Mouse (Mus musculus) MEL (cell line): ENCODE results near the gene Zfp275. TPM values are rescaled to one million over a fixed set of nuclear protein-coding genes. Genes with fewer than 3 reads are reported as not detected.

ENCODE experiments used
- DNase-seq: peaks from one replicate; pipeline ENCODE4 v3.0.0; 2011; ENCODE audit warnings: low read depth, low spot score
- H3K27ac ChIP-seq: 2 replicates; pipeline ENCODE4 v1.5.1; 2012; ENCODE audit warnings: low read depth, mild to moderate bottlenecking, control low read depth, low read length, moderate library complexity; ENCODE audit not compliant: control insufficient read depth
- H3K27me3 ChIP-seq, 2 experiments: fragments of 150-350 bp in 1 of 2; sonication (generic) in 1 of 2; 2 replicates each; pipeline ENCODE4 v1.6.1; 2012; ENCODE audit warnings: low read length in 2 of 2, mild to moderate bottlenecking in 2 of 2, improper control_type of control experiment in 1 of 2, moderate library complexity in 1 of 2; ENCODE audit not compliant: insufficient read depth in 2 of 2, control insufficient read depth in 1 of 2
- H3K36me3 ChIP-seq, 2 experiments: 2 replicates each; pipeline ENCODE4 v1.6.1; 2012 to 2014; ENCODE audit warnings: low read length in 2 of 2, improper control_type of control experiment in 1 of 2, inconsistent platforms in 1 of 2, mild to moderate bottlenecking in 1 of 2; ENCODE audit not compliant: insufficient read depth in 2 of 2, control insufficient read depth in 1 of 2
- H3K4me1 ChIP-seq, 2 experiments: fragments of 150-350 bp in 1 of 2; sonication (generic) in 1 of 2; 2 replicates each; pipeline ENCODE4 v1.6.1; 2012; ENCODE audit warnings: low read length in 2 of 2, improper control_type of control experiment in 1 of 2, mild to moderate bottlenecking in 1 of 2; ENCODE audit not compliant: insufficient read depth in 2 of 2, control insufficient read depth in 1 of 2
- H3K4me3 ChIP-seq, 2 experiments: fragments of 150-350 bp in 1 of 2; sonication (generic) in 1 of 2; 2 replicates each; pipeline ENCODE4 v1.5.1; 2012; ENCODE audit warnings: low read depth in 2 of 2, low read length in 2 of 2, mild to moderate bottlenecking in 2 of 2, moderate library complexity in 2 of 2, control low read depth in 1 of 2, improper control_type of control experiment in 1 of 2; ENCODE audit not compliant: control insufficient read depth in 1 of 2, insufficient read depth in 1 of 2
- H3K79me2 ChIP-seq: 2 replicates; pipeline ENCODE4 v1.6.1; 2012; ENCODE audit warnings: mild to moderate bottlenecking, low read length, moderate library complexity; ENCODE audit not compliant: control insufficient read depth, poor library complexity, insufficient read depth
- H3K9ac ChIP-seq: 2 replicates; pipeline ENCODE4 v1.6.1; 2012; ENCODE audit warnings: low read depth, mild to moderate bottlenecking, control low read depth, low read length, moderate library complexity; ENCODE audit not compliant: control insufficient read depth, poor library complexity, severe bottlenecking
- H3K9me3 ChIP-seq: fragments of 150-350 bp; sonication (generic); replicated peaks from 2 replicates; pipeline ENCODE4 v1.6.1; 2012; ENCODE audit warnings: mild to moderate bottlenecking, low read length, improper control_type of control experiment, moderate library complexity; ENCODE audit not compliant: insufficient read depth
- BHLHE40 ChIP-seq: IDR thresholded peaks from 2 replicates; pipeline ENCODE4 v1.6.1; 2012; ENCODE audit warnings: low read depth, mild to moderate bottlenecking, inconsistent platforms, low read length, improper control_type of control experiment, borderline replicate concordance
- CHD1 ChIP-seq: IDR thresholded peaks from 2 replicates; pipeline ENCODE4 v1.6.1; 2012; ENCODE audit warnings: low read depth, mild to moderate bottlenecking, inconsistent platforms, low read length, improper control_type of control experiment
- CHD2 ChIP-seq: IDR thresholded peaks from 2 replicates; pipeline ENCODE4 v1.6.1; 2011; ENCODE audit warnings: low read length, improper control_type of control experiment
- CTCF ChIP-seq, 3 experiments: IDR thresholded peaks in 2 of 3; conservative IDR thresholded peaks in 1 of 3; 2 replicates each; pipeline ENCODE4 v1.5.1; 2011 to 2012; ENCODE audit warnings: low read length in 3 of 3, low read depth in 2 of 3, mild to moderate bottlenecking in 2 of 3, improper control_type of control experiment in 1 of 3, inconsistent platforms in 1 of 3, mixed read lengths in 1 of 3, moderate library complexity in 1 of 3; ENCODE audit not compliant: control insufficient read depth in 1 of 3, insufficient read depth in 1 of 3, poor library complexity in 1 of 3, severe bottlenecking in 1 of 3
- E2F4 ChIP-seq: IDR thresholded peaks from 2 replicates; pipeline ENCODE4 v1.6.1; 2011; ENCODE audit warnings: low read depth, low read length, improper control_type of control experiment, borderline replicate concordance
- ELF1 ChIP-seq: IDR thresholded peaks from 2 replicates; pipeline ENCODE4 v1.6.1; 2014; ENCODE audit warnings: low read depth, mild to moderate bottlenecking, inconsistent platforms, low read length, improper control_type of control experiment, moderate library complexity
- EP300 ChIP-seq, 2 experiments: IDR thresholded peaks; 2 replicates each; pipeline ENCODE4 v1.6.1; 2011; ENCODE audit warnings: improper control_type of control experiment in 2 of 2, low read length in 2 of 2, low read depth in 1 of 2, mild to moderate bottlenecking in 1 of 2
- ETS1 ChIP-seq: IDR thresholded peaks from 2 replicates; pipeline ENCODE4 v1.6.1; 2012; ENCODE audit warnings: low read depth, mild to moderate bottlenecking, inconsistent platforms, low read length, improper control_type of control experiment, moderate library complexity
- GABPA ChIP-seq: IDR thresholded peaks from 2 replicates; pipeline ENCODE4 v1.6.1; 2012; ENCODE audit warnings: low read depth, mild to moderate bottlenecking, inconsistent platforms, low read length, improper control_type of control experiment, moderate library complexity
- HCFC1 ChIP-seq: IDR thresholded peaks from 2 replicates; pipeline ENCODE4 v1.6.1; 2012; ENCODE audit warnings: low read depth, mild to moderate bottlenecking, inconsistent platforms, low read length, improper control_type of control experiment, moderate library complexity
- JUND ChIP-seq: IDR thresholded peaks from 2 replicates; pipeline ENCODE4 v1.6.1; 2011; ENCODE audit warnings: low read depth, mild to moderate bottlenecking, improper control_type of control experiment, low read length
- KAT2A ChIP-seq: conservative IDR thresholded peaks from 2 replicates; pipeline ENCODE4 v1.6.1; 2012; ENCODE audit warnings: low read depth, low read length, improper control_type of control experiment, inconsistent platforms
- MAFK ChIP-seq: IDR thresholded peaks from 2 replicates; pipeline ENCODE4 v1.6.1; 2011; ENCODE audit warnings: low read depth, mild to moderate bottlenecking, low read length, improper control_type of control experiment, borderline replicate concordance
- MAX ChIP-seq: IDR thresholded peaks from 2 replicates; pipeline ENCODE4 v1.6.1; 2011; ENCODE audit warnings: low read length, improper control_type of control experiment
- MAZ ChIP-seq: IDR thresholded peaks from 2 replicates; pipeline ENCODE4 v1.6.1; 2012; ENCODE audit warnings: low read depth, mild to moderate bottlenecking, inconsistent platforms, low read length, improper control_type of control experiment
- MXI1 ChIP-seq: IDR thresholded peaks from 2 replicates; pipeline ENCODE4 v1.6.1; 2011; ENCODE audit warnings: mild to moderate bottlenecking, low read depth, low read length, improper control_type of control experiment
- MYB ChIP-seq: IDR thresholded peaks from 2 replicates; pipeline ENCODE4 v1.6.1; 2011; ENCODE audit warnings: mild to moderate bottlenecking, low read depth, low read length, improper control_type of control experiment
- MYC ChIP-seq: IDR thresholded peaks from 2 replicates; pipeline ENCODE4 v1.6.1; 2011; ENCODE audit warnings: low read depth, mild to moderate bottlenecking, low read length, improper control_type of control experiment, moderate library complexity
- NELFE ChIP-seq: IDR thresholded peaks from 2 replicates; pipeline ENCODE4 v1.6.1; 2011; ENCODE audit warnings: low read depth, low read length, improper control_type of control experiment
- NRF1 ChIP-seq: IDR thresholded peaks from 2 replicates; pipeline ENCODE4 v1.6.1; 2014; ENCODE audit warnings: low read depth, mild to moderate bottlenecking, inconsistent platforms, low read length, improper control_type of control experiment, moderate library complexity; ENCODE audit not compliant: poor library complexity, insufficient read depth, severe bottlenecking
- POLR2A ChIP-seq, 2 experiments: IDR thresholded peaks; 2 replicates each; pipeline ENCODE4 v1.6.1; 2011 to 2012; ENCODE audit warnings: low read length in 2 of 2, mild to moderate bottlenecking in 2 of 2, control low read depth in 1 of 2, improper control_type of control experiment in 1 of 2, low read depth in 1 of 2, moderate library complexity in 1 of 2; ENCODE audit not compliant: control insufficient read depth in 1 of 2, insufficient read depth in 1 of 2, poor library complexity in 1 of 2
- POLR2AphosphoS2 ChIP-seq: IDR thresholded peaks from 2 replicates; pipeline ENCODE4 v1.6.1; 2011; ENCODE audit warnings: low read length, improper control_type of control experiment
- POLR2AphosphoS5 ChIP-seq: IDR thresholded peaks from 2 replicates; pipeline ENCODE4 v1.6.1; 2012; ENCODE audit warnings: low read depth, borderline replicate concordance, mild to moderate bottlenecking, inconsistent platforms, low read length, moderate library complexity, mixed read lengths
- RAD21 ChIP-seq: IDR thresholded peaks from 2 replicates; pipeline ENCODE4 v1.6.1; 2011; ENCODE audit warnings: mild to moderate bottlenecking, low read depth, low read length, improper control_type of control experiment
- RCOR1 ChIP-seq: IDR thresholded peaks from 2 replicates; pipeline ENCODE4 v1.6.1; 2012; ENCODE audit warnings: low read depth, mild to moderate bottlenecking, inconsistent platforms, low read length, improper control_type of control experiment
- SIN3A ChIP-seq: IDR thresholded peaks from 2 replicates; pipeline ENCODE4 v1.6.1; 2012; ENCODE audit warnings: low read length, improper control_type of control experiment, inconsistent platforms
- SMC3 ChIP-seq: IDR thresholded peaks from 2 replicates; pipeline ENCODE4 v1.6.1; 2011; ENCODE audit warnings: low read depth, low read length, improper control_type of control experiment
- TAL1 ChIP-seq: IDR thresholded peaks from 2 replicates; pipeline ENCODE4 v1.6.1; 2012; ENCODE audit warnings: mild to moderate bottlenecking, inconsistent platforms, low read length, moderate library complexity, mixed read lengths
- TBP ChIP-seq: IDR thresholded peaks from 2 replicates; pipeline ENCODE4 v1.8.0; 2011; ENCODE audit warnings: low read depth, low read length, improper control_type of control experiment
- TCF12 ChIP-seq: IDR thresholded peaks from 2 replicates; pipeline ENCODE4 v1.6.1; 2014; ENCODE audit warnings: low read depth, mild to moderate bottlenecking, inconsistent platforms, low read length, improper control_type of control experiment, moderate library complexity
- UBTF ChIP-seq: IDR thresholded peaks from 2 replicates; pipeline ENCODE4 v1.6.1; 2012; ENCODE audit warnings: low read depth, mild to moderate bottlenecking, inconsistent platforms, low read length, improper control_type of control experiment, moderate library complexity, borderline replicate concordance; ENCODE audit not compliant: insufficient read depth
- USF1 ChIP-seq: IDR thresholded peaks from 2 replicates; pipeline ENCODE4 v1.6.1; 2014; ENCODE audit warnings: low read depth, mild to moderate bottlenecking, inconsistent platforms, low read length, improper control_type of control experiment, moderate library complexity
- USF2 ChIP-seq, 2 experiments: IDR thresholded peaks; 2 replicates each; pipeline ENCODE4 v1.6.1; 2011 to 2012; ENCODE audit warnings: improper control_type of control experiment in 2 of 2, low read length in 2 of 2, borderline replicate concordance in 1 of 2, inconsistent platforms in 1 of 2, low read depth in 1 of 2, mild to moderate bottlenecking in 1 of 2; ENCODE audit not compliant: insufficient read depth in 1 of 2
- ZC3H11A ChIP-seq: IDR thresholded peaks from 2 replicates; pipeline ENCODE4 v1.6.1; 2012; ENCODE audit warnings: low read depth, mild to moderate bottlenecking, inconsistent platforms, low read length, improper control_type of control experiment
- ZKSCAN1 ChIP-seq: IDR thresholded peaks from 2 replicates; pipeline ENCODE4 v1.6.1; 2012; ENCODE audit warnings: low read depth, mild to moderate bottlenecking, inconsistent platforms, low read length, improper control_type of control experiment, moderate library complexity
- ZMIZ1 ChIP-seq: IDR thresholded peaks from 2 replicates; pipeline ENCODE4 v1.6.1; 2012; ENCODE audit warnings: low read depth, mild to moderate bottlenecking, inconsistent platforms, low read length, improper control_type of control experiment, moderate library complexity
- ZNF384 ChIP-seq: IDR thresholded peaks from 2 replicates; pipeline ENCODE4 v1.6.1; 2012; ENCODE audit warnings: low read depth, mild to moderate bottlenecking, inconsistent platforms, low read length, improper control_type of control experiment
- polyA plus RNA-seq, 2 experiments: library from polyadenylated mRNA; stranded (reverse) in 1 of 2; unstranded in 1 of 2; fragments of >175 nt in 1 of 2; fragments of >200 nt in 1 of 2; gene quantifications; 2 replicates each; pipeline versions ENCODE4 v1.2.1 to v1.2.4; 2012; ENCODE audit warnings: low replicate concordance in 2 of 2, low read depth in 1 of 2; ENCODE audit not compliant: insufficient read length in 2 of 2, insufficient read depth in 1 of 2, missing spikeins in 1 of 2
- total RNA-seq: library from RNA; depleted of rRNA; stranded (reverse); fragments of 300-350 nt; gene quantifications from 2 replicates; pipeline ENCODE4 v1.2.3, GENCODE M21; 2012; rRNA removed

Gene Zfp275
- 4.5 and 4.8 TPM in 2 replicates for total RNA-seq
- 1 to 10 TPM in 1 of 2 experiments, not detected in 1; 5.9 TPM for polyA plus RNA-seq

DNA sequence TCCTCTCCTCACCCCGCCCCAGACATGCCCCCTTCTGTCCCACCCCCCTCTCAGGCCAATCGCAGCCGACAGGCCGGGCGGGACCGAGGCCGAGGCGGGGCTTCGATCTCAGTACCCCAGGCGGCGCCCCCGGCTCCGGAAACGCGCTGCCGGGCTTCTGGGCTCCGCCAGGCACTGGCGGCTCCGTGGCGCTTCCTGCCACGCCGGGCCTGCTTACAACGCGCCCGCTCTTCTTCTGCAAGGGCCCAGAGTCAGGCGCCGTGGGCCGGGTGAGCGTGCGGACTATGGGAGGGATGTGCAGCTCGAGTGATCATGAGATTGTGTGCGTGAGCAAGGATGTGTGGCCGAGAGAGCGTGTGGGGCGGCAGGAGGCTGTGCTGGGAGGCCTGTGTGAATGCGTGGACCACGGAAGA lies at the start of gene Zfp275:
Gene Zfp275, plus strand, starts transcription at position 139 of the 413 bp plus-strand sequence.
- H3K9me3 ChIP-seq = no peaks in the 10 kb centered on the region
- H3K36me3 ChIP-seq = peaks cover 0 to 15% of the 10 kb centered on the region in 2 experiments; a peak in 2 of 4 replicates
- H3K4me3 ChIP-seq = peak within 1 kb of the TSS; percentile 57 to 94
- no peaks in the 10 kb centered on the region for H3K27me3 ChIP-seq
- peak; percentile 76 for DNase-seq
- peaks cover 6 to 7% of the 10 kb centered on the region in 2 experiments for H3K4me1 ChIP-seq
- 0 out of 2 replicates have a peak within 1 kb of the TSS, but pooled peaks have one; percentile 1 for H3K27ac ChIP-seq
- H3K79me2 ChIP-seq = peaks cover 3% of the 10 kb centered on the region; the same call in 1 of the 2 replicates
- TF ChIP-seq HCFC1 (0 out of 2 replicates have a peak, but pooled peaks have one; percentile 10), MYC (no peak), NELFE (peak; percentile 54), CHD2 (no peak), MAX (no peak), TCF12 (peak; percentile 35; the same call in 1 of the 2 replicates), EP300 (IDR thresholded peaks at IDR 0.05; ENCODE audit: low read depth in 1 of 2, low read length in 2 of 2) (no peak), GABPA (no peak), ZKSCAN1 (no peak), RCOR1 (no peak), KAT2A (no peak), SIN3A (0 out of 2 replicates have a peak, but pooled peaks have one; percentile 39), POLR2AphosphoS5 (no peak), ZMIZ1 (no peak), TAL1 (no peak), RAD21 (no peak), MAZ (no peak), MYB (no peak), CHD1 (no peak), MAFK (no peak), BHLHE40 (no peak), USF1 (no peak), TBP (no peak), ZC3H11A (no peak), UBTF (no peak), JUND (no peak), ETS1 (no peak), POLR2AphosphoS2 (no peak), SMC3 (no peak), E2F4 (no peak), ELF1 (no peak), MXI1 (peak; percentile 64; the same call in 1 of the 2 replicates), POLR2A (IDR thresholded peaks at IDR 0.05; ENCODE audit: control insufficient read depth in 1 of 2, insufficient read depth in 1 of 2, low read depth in 1 of 2, low read length in 2 of 2, poor library complexity in 1 of 2) (peak; percentile 60 to 70; a peak in 3 of 4 replicates), ZNF384 (no peak), NRF1 (no peak), CTCF (IDR thresholded peaks at IDR 0.05 in 2 of 3, conservative IDR thresholded peaks at IDR 0.05 in 1 of 3; ENCODE audit: control insufficient read depth in 1 of 3, insufficient read depth in 1 of 3, low read depth in 2 of 3, low read length in 3 of 3, poor library complexity in 1 of 3, severe bottlenecking in 1 of 3) (no peak), USF2 (IDR thresholded peaks at IDR 0.05; ENCODE audit: borderline replicate concordance in 1 of 2, insufficient read depth in 1 of 2, low read depth in 1 of 2, low read length in 2 of 2) (no peak)
- TF ChIP-seq, all 39 proteins: peak for 6
- peak within 1 kb of the TSS; percentile 77 for H3K9ac ChIP-seq
